28 mouse cellular contexts compared by ENCODE assay signal in the genomic region with DNA sequence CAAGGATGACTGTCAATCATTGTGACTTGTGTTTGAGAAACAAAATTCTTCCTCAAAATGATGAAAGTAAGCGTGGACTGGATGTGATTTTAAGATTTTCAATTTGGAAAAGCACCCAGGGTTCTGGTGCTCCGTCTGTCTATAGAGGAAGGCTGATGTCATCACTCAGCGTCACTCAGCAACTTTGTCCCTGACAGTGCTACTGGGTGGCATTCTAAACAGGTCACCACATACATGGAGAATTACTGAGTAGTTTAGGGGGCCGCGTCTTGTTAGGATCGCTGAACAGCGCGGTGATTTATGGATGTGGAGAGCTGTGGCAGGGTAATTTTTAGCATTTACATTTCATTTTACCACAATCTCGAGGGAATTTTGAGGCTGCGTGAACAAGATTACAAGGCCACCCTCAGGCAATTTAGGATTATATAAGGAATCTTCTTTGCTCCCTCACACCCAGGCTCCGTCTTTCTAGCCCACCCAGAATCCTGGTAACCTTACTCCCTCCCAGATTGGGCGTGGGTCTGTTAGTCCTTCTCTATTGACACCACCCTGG. TPM values are rescaled to one million over a fixed set of nuclear protein-coding genes. Genes with fewer than 3 reads are reported as not detected.
A peak's percentile ranks its signal among the peaks of the same experiment; 100 is the strongest.
DNase-seq lines count a peak whose midpoint lies in the region; ATAC-seq lines count a peak whose summit lies in the region.
"Had no signal": no experiment of that assay in that cellular context is flagged by ENCODE, and none has a peak within 500 bp of the region (broad histone marks: within the 10 kb centered on the region; RNA-seq: fewer than 3 reads in every experiment).

No protein-coding gene starts in this region.

- WGBS in embryonic facial prominence, embryonic 14.5 days, result 55% methylated on average over 12 of the region's 12 CpGs
- 81% methylated on average over 12 of the region's 12 CpGs for WGBS in embryonic facial prominence, embryonic 10.5 days
- WGBS in heart, embryonic 16.5 days, result 55% methylated on average over 12 of the region's 12 CpGs
- 56% methylated on average over 12 of the region's 12 CpGs for WGBS in midbrain, embryonic 14.5 days
- WGBS in midbrain, embryonic 11.5 days, result 80% methylated on average over 12 of the region's 12 CpGs

- peaks cover 5% of the 10 kb centered on the region for H3K4me1 ChIP-seq in embryonic facial prominence, embryonic 14.5 days (ENCODE audit: control insufficient read depth, insufficient read depth, low read length)
- H3K4me1 ChIP-seq in embryonic facial prominence, embryonic 10.5 days, result peaks cover 29% of the 10 kb centered on the region
- H3K4me1 ChIP-seq in heart, embryonic 16.5 days (ENCODE audit: control insufficient read depth, insufficient read depth, low read length), result peaks cover 10% of the 10 kb centered on the region; the same call in 1 of the 2 replicates
- H3K4me1 ChIP-seq in midbrain, embryonic 14.5 days (ENCODE audit: control insufficient read depth, insufficient read depth, low read length), result peaks cover 23% of the 10 kb centered on the region
- H3K4me1 ChIP-seq in midbrain, embryonic 11.5 days (ENCODE audit: control insufficient read depth, insufficient read depth, low read length), result peaks cover 8% of the 10 kb centered on the region
- H3K4me1 ChIP-seq: megakaryocyte, embryonic 14.5 days had no signal

- peak; percentile 53 for DNase-seq in embryonic facial prominence, embryonic 14.5 days (ENCODE audit: low spot score)
- no peak for DNase-seq in embryonic facial prominence, embryonic 10.5 days (ENCODE audit: low spot score)
- no peak for DNase-seq in heart, postnatal 14 days
- peak; percentile 61 for DNase-seq in midbrain, embryonic 14.5 days
- no peak for DNase-seq in midbrain, embryonic 11.5 days (ENCODE audit: low spot score, missing footprints)
- DNase-seq: B cell, adult 2 months; cerebellum, adult 8-10 months; cerebellum, postnatal 36 days; embryo, embryonic 11 days; gastrocnemius, adult 2 months; gastrocnemius, postnatal 36 days; heart, adult 18-20 months; kidney, adult 9 months; kidney, postnatal 10 days; liver, embryonic 13.5 days; lung, adult 18-20 months; lung, postnatal 4 days had no signal

- H3K27ac ChIP-seq in embryonic facial prominence, embryonic 14.5 days (replicated peaks; ENCODE audit: low read depth, low read length), result no peak overlapping the region
- H3K27ac ChIP-seq in embryonic facial prominence, embryonic 10.5 days (replicated peaks), result no peak overlapping the region
- H3K27ac ChIP-seq in heart, embryonic 16.5 days (ENCODE audit: low read length), result no peak overlapping the region
- H3K27ac ChIP-seq in midbrain, embryonic 14.5 days (replicated peaks; ENCODE audit: low read depth, low read length), result no peak overlapping the region
- H3K27ac ChIP-seq in midbrain, embryonic 11.5 days (ENCODE audit: low read depth, low read length), result no peak overlapping the region
- H3K27ac ChIP-seq: embryonic facial prominence, embryonic 13.5 days; gastrocnemius, adult 2 months; hindbrain, embryonic 14.5 days; limb, embryonic 15.5 days; liver, embryonic 13.5 days; midbrain, embryonic 13.5 days had no signal

- intact Hi-C loops in heart, postnatal 14 days (cut with DNase I), result no loop called here

- H3K27me3 ChIP-seq in embryonic facial prominence, embryonic 14.5 days (replicated peaks; ENCODE audit: control insufficient read depth, insufficient read depth, low read length), result no peaks in the 10 kb centered on the region
- no peaks in the 10 kb centered on the region for H3K27me3 ChIP-seq in embryonic facial prominence, embryonic 10.5 days (replicated peaks; ENCODE audit: low read depth, poor library complexity, severe bottlenecking)
- H3K27me3 ChIP-seq in heart, embryonic 16.5 days (ENCODE audit: control insufficient read depth, insufficient read depth, low read length), result no peaks in the 10 kb centered on the region
- H3K27me3 ChIP-seq in midbrain, embryonic 14.5 days (ENCODE audit: control insufficient read depth, insufficient read depth, low read length), result no peaks in the 10 kb centered on the region
- no peaks in the 10 kb centered on the region for H3K27me3 ChIP-seq in midbrain, embryonic 11.5 days (ENCODE audit: control insufficient read depth, insufficient read depth, low read length)
- H3K27me3 ChIP-seq: embryonic facial prominence, embryonic 13.5 days; limb, embryonic 15.5 days; liver, embryonic 13.5 days; megakaryocyte, embryonic 14.5 days; midbrain, embryonic 13.5 days had no signal

- H3K36me3 ChIP-seq in embryonic facial prominence, embryonic 14.5 days (ENCODE audit: control insufficient read depth, insufficient read depth, low read length), result no peaks in the 10 kb centered on the region
- H3K36me3 ChIP-seq in embryonic facial prominence, embryonic 10.5 days (replicated peaks), result no peaks in the 10 kb centered on the region
- no peaks in the 10 kb centered on the region for H3K36me3 ChIP-seq in heart, embryonic 16.5 days (ENCODE audit: control insufficient read depth, insufficient read depth)
- H3K36me3 ChIP-seq in midbrain, embryonic 14.5 days (ENCODE audit: control insufficient read depth, insufficient read depth, low read length), result no peaks in the 10 kb centered on the region
- H3K36me3 ChIP-seq in midbrain, embryonic 11.5 days (ENCODE audit: control insufficient read depth, insufficient read depth, low read length), result no peaks in the 10 kb centered on the region; the same call in 1 of the 2 replicates
- H3K36me3 ChIP-seq: embryonic facial prominence, embryonic 13.5 days; limb, embryonic 15.5 days; liver, embryonic 13.5 days; midbrain, embryonic 13.5 days had no signal

- H3K4me3 ChIP-seq in embryonic facial prominence, embryonic 14.5 days (ENCODE audit: low read depth, low read length), result no peak overlapping the region
- H3K4me3 ChIP-seq in embryonic facial prominence, embryonic 10.5 days, result no peak overlapping the region
- no peak overlapping the region for H3K4me3 ChIP-seq in heart, embryonic 16.5 days (ENCODE audit: low read length)
- no peak overlapping the region for H3K4me3 ChIP-seq in midbrain, embryonic 14.5 days (replicated peaks; ENCODE audit: low read depth, low read length)
- no peak overlapping the region for H3K4me3 ChIP-seq in midbrain, embryonic 11.5 days (ENCODE audit: low read depth, low read length)
- H3K4me3 ChIP-seq: embryonic facial prominence, embryonic 13.5 days; erythroblast, embryonic 14.5 days; gastrocnemius, adult 2 months; limb, embryonic 15.5 days; liver, embryonic 13.5 days; megakaryocyte, embryonic 14.5 days; midbrain, embryonic 13.5 days had no signal

- no peak overlapping the region for H3K9ac ChIP-seq in embryonic facial prominence, embryonic 14.5 days (ENCODE audit: low read depth, low read length)
- H3K9ac ChIP-seq in heart, embryonic 16.5 days (ENCODE audit: low read length), result no peak overlapping the region
- no peak overlapping the region for H3K9ac ChIP-seq in midbrain, embryonic 14.5 days (replicated peaks; ENCODE audit: low read length)
- no peak overlapping the region for H3K9ac ChIP-seq in midbrain, embryonic 11.5 days (ENCODE audit: low read length)
- H3K9ac ChIP-seq: embryonic facial prominence, embryonic 13.5 days; hindbrain, embryonic 14.5 days; limb, embryonic 15.5 days; liver, embryonic 13.5 days; midbrain, embryonic 13.5 days had no signal

- ATAC-seq in embryonic facial prominence, embryonic 14.5 days (ENCODE audit: low read depth), result no peak
- no peak for ATAC-seq in heart, embryonic 16.5 days (replicated peaks; ENCODE audit: extremely low read depth, insufficient read depth, low FRiP score)
- ATAC-seq in midbrain, embryonic 14.5 days (ENCODE audit: low FRiP score, low TSS enrichment), result no peak
- ATAC-seq in midbrain, embryonic 11.5 days (ENCODE audit: low FRiP score), result no peak
- ATAC-seq: activated CD4-positive, CD25-positive, alpha-beta regulatory T cell, adult 4 months; forebrain, embryonic 16.5 days; intestine, postnatal 0 days; lung, postnatal 0 days; midbrain, embryonic 13.5 days had no signal

- no peaks in the 10 kb centered on the region for H3K9me3 ChIP-seq in embryonic facial prominence, embryonic 14.5 days (ENCODE audit: control insufficient read depth, low read length)
- no peaks in the 10 kb centered on the region for H3K9me3 ChIP-seq in embryonic facial prominence, embryonic 10.5 days
- no peaks in the 10 kb centered on the region for H3K9me3 ChIP-seq in heart, embryonic 16.5 days (replicated peaks; ENCODE audit: control insufficient read depth, low read length)
- no peaks in the 10 kb centered on the region for H3K9me3 ChIP-seq in midbrain, embryonic 14.5 days (ENCODE audit: control insufficient read depth, low read length)
- no peaks in the 10 kb centered on the region for H3K9me3 ChIP-seq in midbrain, embryonic 11.5 days (ENCODE audit: control insufficient read depth, low read length)
- H3K9me3 ChIP-seq: embryonic facial prominence, embryonic 13.5 days; limb, embryonic 15.5 days; liver, embryonic 13.5 days; megakaryocyte, embryonic 14.5 days; midbrain, embryonic 13.5 days had no signal

- no peak overlapping the region for H3K4me2 ChIP-seq in embryonic facial prominence, embryonic 14.5 days (ENCODE audit: low read depth, low read length)
- H3K4me2 ChIP-seq in heart, embryonic 16.5 days (ENCODE audit: low read depth, low read length), result 0 out of 2 replicates have a peak overlapping the region, but pooled peaks have one; percentile 10
- no peak overlapping the region for H3K4me2 ChIP-seq in midbrain, embryonic 14.5 days (ENCODE audit: low read length)
- no peak overlapping the region for H3K4me2 ChIP-seq in midbrain, embryonic 11.5 days
- H3K4me2 ChIP-seq: embryonic facial prominence, embryonic 13.5 days; hindbrain, embryonic 14.5 days; limb, embryonic 15.5 days; liver, embryonic 13.5 days; midbrain, embryonic 13.5 days had no signal

RNA-seq across cellular contexts. Expression of a gene that starts 26.6 kb away (rescaled TPM):
- 38.7 and 40.6 TPM in 2 replicates for polyA plus RNA-seq in embryonic facial prominence, embryonic 14.5 days (2014; fragmentation: Nextera tagmentation; extraction: Ambion mirVana)
- polyA plus RNA-seq in embryonic facial prominence, embryonic 10.5 days (2016; fragmentation: Nextera tagmentation; extraction: Ambion mirVana), result 20.9 and 22.0 TPM in 2 replicates
- polyA plus RNA-seq in heart, embryonic 16.5 days (2015; fragmentation: Nextera tagmentation; extraction: Ambion mirVana), result 13.0 and 14.3 TPM in 2 replicates
- total RNA-seq in heart, postnatal 14 days (2021), result 10 to 100 TPM; 11.0 to 11.3 TPM
- polyA plus RNA-seq in midbrain, embryonic 14.5 days (2014; fragmentation: Nextera tagmentation; extraction: Ambion mirVana), result 104 and 119 TPM in 2 replicates
- polyA plus RNA-seq in midbrain, embryonic 11.5 days (2014; fragmentation: Nextera tagmentation; extraction: Ambion mirVana), result 46.6 and 48.6 TPM in 2 replicates

Comparison
In these comparisons a context has a peak if more than half of its experiments do, and no peak if none do; other contexts are left out.
1. DNase-seq: peak in embryonic facial prominence, embryonic 14.5 days (single experiment) and midbrain, embryonic 14.5 days (single experiment); none in embryonic facial prominence, embryonic 10.5 days (single experiment), heart, postnatal 14 days (0 of 2) and midbrain, embryonic 11.5 days (single experiment).